Mouse (Mus musculus): ENCODE measurements around the gene Mgat1.
"Not testable (repeated sequence)": the region's sequence is repeated elsewhere in the genome, so short reads cannot be mapped to it uniquely, and the experiment has no call there.

Gene Mgat1

GRCm38 (mm10) chr11:49264622-49265021, 20.6 kb downstream of the Mgat1 start:
- DNase-seq (ENCODE audit: low spot score) = no peak

GRCm38 (mm10) chr11:49265101-49265500, 21.1 kb downstream of the Mgat1 start:
- no peak for DNase-seq (ENCODE audit: low spot score)

GRCm38 (mm10) chr11:49266671-49267070, 22.7 kb downstream of the Mgat1 start:
- DNase-seq (ENCODE audit: low spot score) = no peak

- no peak for DNase-seq (ENCODE audit: low spot score)
Observed at GRCm38 (mm10) chr11:49267316-49267715, 23.3 kb downstream of the Mgat1 start.

- DNase-seq (ENCODE audit: low spot score) = no peak
Observed at GRCm38 (mm10) chr11:49267970-49268579, 24.1 kb downstream of the Mgat1 start.

- no peak for DNase-seq (ENCODE audit: low spot score)
Observed at GRCm38 (mm10) chr11:49269761-49270160, 25.8 kb downstream of the Mgat1 start.

- no peak for DNase-seq (ENCODE audit: low spot score)
Observed at GRCm38 (mm10) chr11:49270368-49270767, 26.4 kb downstream of the Mgat1 start.

- DNase-seq (ENCODE audit: low spot score) = no peak
Observed at GRCm38 (mm10) chr11:49271334-49271733, 27.3 kb downstream of the Mgat1 start.

GRCm38 (mm10) chr11:49273834-49274519, 30.0 kb downstream of the Mgat1 start:
- no peak for DNase-seq (ENCODE audit: low spot score)

- no peak for DNase-seq (ENCODE audit: low spot score)
Observed at GRCm38 (mm10) chr11:49278222-49278621, 34.2 kb downstream of the Mgat1 start, which contains the start of gene Olfr1393. Gene Olfr1393 (plus strand): TSS chr11:49278304.

- not testable (repeated sequence) for DNase-seq (ENCODE audit: low spot score)
Observed at GRCm38 (mm10) chr11:49284982-49285381, 41.0 kb downstream of the Mgat1 start, which contains the start of gene Olfr1392. Gene Olfr1392 (plus strand): TSS chr11:49285282.

GRCm38 (mm10) chr11:49287251-49287650, 43.3 kb downstream of the Mgat1 start:
- no peak for DNase-seq (ENCODE audit: low spot score)

GRCm38 (mm10) chr11:49292777-49293176, 48.8 kb downstream of the Mgat1 start:
- DNase-seq (ENCODE audit: low spot score) = no peak

GRCm38 (mm10) chr11:49304441-49304840, 60.5 kb downstream of the Mgat1 start, which contains the start of gene Olfr10:
Gene Olfr10 (plus strand): TSS chr11:49304741.
- no peak for DNase-seq (ENCODE audit: low spot score)

- not testable (repeated sequence) for DNase-seq (ENCODE audit: low spot score)
Observed at GRCm38 (mm10) chr11:49308547-49308946, 64.6 kb downstream of the Mgat1 start.
